Mouse (Mus musculus) heart, adult 11 months (tissue): ENCODE measurements around the gene Klhl7.

ENCODE experiments used
- DNase-seq: peaks from one replicate; pipeline ENCODE4 v3.0.0; 2022

Klhl7 gene

GRCm38 (mm10) chr5:24100106-24100809 is at the start of gene Klhl7:
Gene Klhl7 (plus strand): TSS chr5:24100605.
- DNase-seq, result peak; percentile 99

DNA sequence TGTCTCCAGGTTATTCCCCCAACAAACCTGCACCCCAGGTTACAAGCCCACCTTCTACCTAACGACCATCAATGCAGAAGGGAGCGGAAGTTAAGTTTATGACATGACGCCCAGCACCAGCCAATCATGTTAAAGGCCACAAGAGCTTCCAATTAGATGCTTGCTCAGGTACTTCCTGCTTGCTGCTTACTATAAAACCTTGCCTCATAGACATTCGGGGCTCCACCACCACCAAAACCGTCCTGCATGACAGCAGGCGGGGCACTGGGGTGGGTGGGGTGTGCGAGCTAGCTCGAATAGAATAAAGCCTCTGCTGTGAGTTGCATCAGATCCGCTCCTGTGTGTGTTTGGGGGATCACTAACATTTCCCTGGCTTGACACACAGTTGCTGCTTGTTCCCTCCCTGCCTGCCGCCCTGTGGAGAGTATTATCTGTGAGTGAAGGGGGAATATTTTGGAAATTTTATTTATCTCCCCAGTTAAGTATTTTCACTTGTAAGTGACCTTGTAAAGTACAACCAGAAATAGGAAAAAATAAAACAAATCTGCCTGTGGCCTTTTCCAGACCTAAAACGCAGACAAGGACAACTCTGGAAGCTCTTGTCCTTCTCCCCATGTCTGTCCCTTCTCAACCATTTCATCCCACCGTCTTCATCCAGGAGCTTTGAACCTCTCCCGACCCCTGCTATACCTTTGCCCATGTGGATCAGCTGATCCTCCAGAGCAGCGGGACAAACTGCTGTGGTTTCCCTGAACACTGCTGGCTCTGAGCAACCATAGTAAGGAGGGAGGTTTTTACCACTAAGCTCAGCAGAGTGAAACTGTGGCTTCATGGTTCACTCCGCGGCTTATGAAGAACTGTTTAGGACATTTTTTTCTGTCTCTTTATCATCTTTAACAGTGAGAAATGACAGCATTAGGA is 48.4 kb upstream of the Klhl7 start:
- DNase-seq, result peak; percentile 75

DNA sequence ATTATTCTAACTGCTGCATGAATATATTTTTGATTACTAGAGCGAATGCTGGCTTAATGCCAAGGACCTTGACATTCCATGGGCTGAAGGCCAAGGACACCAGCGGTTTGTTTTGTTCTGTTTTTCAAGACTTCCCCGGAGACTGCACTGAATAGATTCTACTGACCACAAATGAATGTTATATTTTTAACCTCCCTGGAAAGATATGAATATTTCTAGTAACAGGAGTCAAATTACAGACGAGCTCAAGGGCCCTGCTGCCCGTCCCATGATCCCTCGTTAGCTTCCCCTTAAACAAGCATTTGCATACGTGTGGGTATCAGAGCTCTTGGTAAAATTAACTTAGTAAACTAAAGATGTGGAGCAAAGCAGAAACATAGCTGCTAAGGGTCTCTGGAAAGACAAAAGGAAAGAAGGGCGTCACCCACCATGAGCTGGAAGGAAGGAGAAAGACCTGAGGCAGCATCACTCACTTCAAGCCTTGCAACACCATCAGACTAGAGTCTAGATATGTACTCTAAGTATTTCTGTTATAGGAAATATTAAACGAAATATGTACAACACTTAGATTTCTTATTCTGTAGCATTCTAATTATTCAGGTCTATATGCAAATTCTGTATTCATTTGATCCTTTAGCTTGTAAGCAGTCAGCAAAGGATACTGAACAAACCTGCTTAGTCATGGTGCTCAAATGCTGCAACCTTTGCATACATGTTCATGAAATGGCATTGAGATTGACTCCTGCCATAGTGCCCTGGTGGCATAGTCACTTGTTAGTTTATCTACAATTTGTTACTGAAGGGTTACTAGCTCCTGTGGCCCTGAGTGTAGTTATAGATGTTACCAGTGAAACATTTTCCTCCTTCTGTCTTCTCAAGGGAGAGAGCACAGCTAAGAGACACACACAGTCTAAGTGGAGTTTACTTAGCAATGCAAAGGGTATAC is 46.9 kb upstream of the Klhl7 start:
- peak; percentile 96 for DNase-seq

- DNase-seq, result peak; percentile 81
Observed at GRCm38 (mm10) chr5:24054382-24054781, 46.0 kb upstream of the Klhl7 start.

- DNase-seq, result peak; percentile 30
Observed at GRCm38 (mm10) chr5:24056865-24057264, 43.5 kb upstream of the Klhl7 start.

GRCm38 (mm10) chr5:24057592-24057991 is 42.8 kb upstream of the Klhl7 start:
- DNase-seq, result peak; percentile 33

GRCm38 (mm10) chr5:24060949-24061348 is 39.5 kb upstream of the Klhl7 start:
- DNase-seq, result peak; percentile 54

DNA sequence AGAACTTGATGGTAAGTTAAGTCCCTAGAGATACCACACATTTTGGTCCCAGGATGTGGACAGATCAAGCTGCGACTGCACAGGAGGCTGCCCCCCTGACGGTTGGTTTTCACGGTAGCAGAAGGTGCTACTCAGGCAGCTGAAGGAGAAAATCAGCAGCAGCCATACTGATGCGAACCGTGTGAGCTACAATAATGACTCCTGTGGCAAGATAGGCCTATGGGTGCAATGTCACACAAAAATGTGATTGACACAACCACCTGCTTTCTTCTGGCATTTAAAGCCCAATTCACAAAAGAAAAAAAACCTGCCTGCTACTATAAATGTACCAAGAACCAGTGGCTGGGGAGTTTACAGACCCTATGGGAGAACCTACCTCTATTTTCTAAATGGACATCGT is 37.4 kb upstream of the Klhl7 start:
- peak; percentile 64 for DNase-seq

DNA sequence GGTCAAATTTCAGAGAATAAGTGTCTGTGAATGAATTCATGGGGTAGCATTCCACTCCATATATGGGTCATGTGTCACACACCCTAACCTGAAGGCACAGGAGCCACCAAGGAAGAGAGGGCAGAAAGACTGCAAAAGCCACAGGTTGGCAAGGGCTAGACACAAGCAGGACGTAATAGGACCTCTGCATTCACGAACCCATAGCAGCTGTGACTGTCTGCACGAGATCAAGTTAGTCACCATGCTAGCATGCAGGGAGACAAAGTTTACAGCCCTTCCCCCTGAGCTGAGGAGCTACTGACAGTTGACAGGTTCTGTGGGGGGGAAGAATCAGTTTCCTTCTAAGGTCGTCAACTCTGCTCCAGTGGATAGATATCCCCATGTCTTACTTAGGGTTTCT is 36.9 kb upstream of the Klhl7 start:
- DNase-seq, result peak; percentile 59

DNA sequence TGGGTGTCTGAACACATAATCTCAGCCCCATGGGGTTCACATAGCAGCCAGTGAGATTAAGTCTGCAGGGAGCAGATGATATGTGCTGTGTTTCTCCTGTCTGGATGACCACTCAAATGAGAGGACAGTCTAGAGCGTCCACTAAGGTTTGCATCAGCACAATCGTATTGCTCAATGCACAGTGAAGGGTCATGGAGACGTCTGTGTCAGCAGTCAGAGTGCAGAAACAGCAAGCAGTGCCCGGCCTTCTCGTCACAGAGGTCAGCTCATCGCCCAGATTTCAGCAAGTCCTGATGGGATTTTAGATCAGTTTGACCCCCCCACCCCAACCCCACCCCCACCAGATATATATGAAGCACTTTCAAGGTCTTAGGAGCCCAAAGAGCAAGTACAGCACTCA is 31.4 kb upstream of the Klhl7 start:
- peak; percentile 78 for DNase-seq

DNA sequence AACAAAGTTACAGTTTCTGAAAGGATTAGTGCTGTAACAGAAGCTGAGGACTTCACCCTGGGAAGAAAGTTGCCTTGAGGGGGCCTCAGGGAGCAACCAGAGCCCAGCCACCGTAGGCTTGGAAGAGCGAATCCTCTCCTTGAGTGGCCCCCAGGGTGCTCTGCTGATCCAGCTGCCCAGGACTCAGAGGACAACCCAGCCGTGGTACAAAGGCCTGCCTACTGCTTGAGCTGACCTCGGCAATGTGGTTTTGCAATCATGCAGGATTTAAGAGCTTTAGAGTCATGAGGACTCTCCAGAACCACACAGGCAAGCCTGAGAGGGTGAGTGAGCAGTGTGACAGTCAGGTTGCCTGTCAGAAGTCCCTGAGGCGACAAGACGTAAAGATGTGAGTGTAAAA is 28.4 kb upstream of the Klhl7 start:
- DNase-seq, result peak; percentile 65

DNA sequence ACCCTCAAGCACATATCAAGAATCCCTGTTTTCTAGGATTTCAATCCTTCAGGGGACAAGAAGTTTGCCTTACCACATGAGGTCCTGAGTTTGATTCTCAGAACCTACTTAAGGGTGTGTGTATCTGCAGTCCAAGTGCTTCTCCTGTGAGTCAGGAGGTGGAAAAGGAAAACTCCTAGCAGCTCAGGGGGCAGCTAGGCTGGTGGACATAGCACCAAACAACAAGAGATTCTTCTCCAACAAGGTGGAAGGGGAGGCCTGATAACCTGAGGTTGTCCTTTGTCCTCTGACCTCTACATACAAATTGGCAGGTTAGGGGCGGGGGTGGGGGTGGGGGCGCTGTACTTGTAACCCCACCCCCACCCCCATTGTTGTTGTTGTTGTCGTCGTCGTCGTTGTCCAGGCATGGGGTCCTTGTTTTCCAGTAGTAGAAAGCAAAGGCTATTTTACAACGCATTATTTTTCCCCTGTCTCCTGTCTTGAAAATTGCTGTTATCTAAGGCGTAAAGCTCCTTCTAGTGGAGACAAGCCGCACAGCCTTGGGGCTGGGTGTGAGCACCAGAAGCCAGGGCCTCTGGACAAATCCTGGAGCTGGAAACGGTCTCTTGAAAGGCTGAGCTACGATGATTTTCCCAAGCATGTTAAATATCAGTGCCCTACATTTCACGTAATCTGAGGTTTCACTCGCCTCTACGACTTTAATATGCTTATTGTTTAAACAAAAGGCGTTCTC is 23.3 kb upstream of the Klhl7 start:
- peak; percentile 98 for DNase-seq

DNA sequence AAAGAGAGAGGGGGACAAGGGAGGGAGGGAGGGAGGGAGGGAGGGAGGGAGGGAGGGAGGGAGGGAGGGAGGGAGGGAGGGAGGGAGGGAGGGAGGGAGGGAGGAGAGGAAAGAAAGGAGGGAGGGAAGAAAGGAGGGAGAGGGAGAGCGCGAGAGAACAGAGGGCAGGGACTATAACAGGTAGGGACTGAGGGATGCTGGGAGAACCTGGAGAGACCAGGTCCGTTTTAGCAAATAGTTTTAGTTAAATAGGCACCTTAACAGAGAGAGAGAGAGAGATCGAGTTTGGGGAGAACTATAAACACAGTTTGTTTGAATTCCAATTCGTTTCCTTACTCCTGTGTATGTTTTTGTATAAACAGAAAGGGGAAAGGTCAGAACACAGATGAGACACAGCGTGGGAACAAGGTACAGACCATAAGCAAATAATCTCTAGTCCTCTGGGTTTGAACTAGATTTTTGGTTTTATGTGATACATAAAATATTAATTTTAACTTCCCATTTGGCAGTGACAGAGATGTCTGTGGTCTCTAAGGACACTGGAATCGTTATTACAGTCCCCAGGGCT is 22.6 kb upstream of the Klhl7 start:
- DNase-seq, result peak; percentile 29

GRCm38 (mm10) chr5:24078420-24079179 is 21.8 kb upstream of the Klhl7 start:
- DNase-seq, result peak; percentile 62

DNA sequence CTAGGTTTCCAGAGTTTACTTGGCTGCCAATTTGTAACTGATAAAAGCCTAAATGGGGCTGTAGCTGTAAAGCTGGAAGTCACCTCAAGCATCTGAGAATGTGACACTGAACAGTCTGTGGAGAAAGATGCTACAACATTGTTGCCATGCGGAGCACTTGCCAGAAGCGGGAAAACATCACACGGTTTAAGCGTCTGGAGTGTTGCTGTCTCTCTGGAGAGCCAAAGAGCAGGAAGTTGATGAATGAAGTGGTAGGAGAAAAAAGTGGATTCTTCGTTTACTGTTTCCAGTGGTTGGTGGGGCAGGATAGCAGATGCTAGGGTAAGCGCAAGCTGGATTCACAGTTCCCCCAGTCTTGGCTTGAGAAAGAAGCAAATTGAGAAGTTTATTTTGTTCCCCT is 19.6 kb upstream of the Klhl7 start:
- DNase-seq, result no peak

DNA sequence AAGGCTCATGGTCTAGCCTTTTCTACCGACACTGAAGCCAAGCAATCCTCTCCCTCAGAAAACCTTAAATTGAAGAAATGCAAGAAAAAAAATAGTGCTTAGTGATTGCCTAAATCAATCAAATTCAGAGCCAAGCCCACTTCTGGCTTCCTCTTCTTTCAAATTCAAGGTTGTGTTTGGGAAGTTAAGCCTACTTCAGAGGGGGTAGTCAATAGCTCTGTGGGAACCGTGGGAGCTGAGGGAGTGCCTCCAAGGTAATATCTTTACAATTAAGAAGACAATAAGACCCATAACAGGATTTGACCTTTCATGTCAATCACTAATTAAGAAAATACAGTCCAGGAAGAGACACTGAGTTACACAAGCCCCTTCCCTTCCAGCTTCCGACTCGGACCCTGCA is 15.6 kb upstream of the Klhl7 start:
- DNase-seq, result no peak

DNA sequence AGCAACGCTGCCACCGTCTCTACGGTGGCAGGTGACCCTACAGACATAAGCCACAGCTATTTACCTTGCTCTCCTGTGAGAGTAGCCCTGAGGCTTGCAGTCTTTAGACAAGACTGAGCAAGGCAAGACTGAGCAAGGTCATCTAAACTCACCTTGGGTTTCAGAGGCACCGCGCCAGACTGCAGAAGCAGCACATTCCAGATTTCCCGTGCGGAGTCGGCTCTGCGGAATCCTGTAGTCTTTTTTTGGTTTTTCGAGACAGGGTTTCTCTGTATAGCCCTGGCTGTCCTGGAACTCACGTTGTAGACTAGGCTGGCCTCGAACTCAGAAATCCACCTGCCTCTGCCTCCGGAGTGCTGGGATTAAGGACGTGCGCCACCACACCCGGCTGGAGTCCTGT is 14.2 kb upstream of the Klhl7 start:
- DNase-seq, result peak; percentile 64

GRCm38 (mm10) chr5:24086865-24087264 is 13.5 kb upstream of the Klhl7 start:
- DNase-seq, result no peak

DNA sequence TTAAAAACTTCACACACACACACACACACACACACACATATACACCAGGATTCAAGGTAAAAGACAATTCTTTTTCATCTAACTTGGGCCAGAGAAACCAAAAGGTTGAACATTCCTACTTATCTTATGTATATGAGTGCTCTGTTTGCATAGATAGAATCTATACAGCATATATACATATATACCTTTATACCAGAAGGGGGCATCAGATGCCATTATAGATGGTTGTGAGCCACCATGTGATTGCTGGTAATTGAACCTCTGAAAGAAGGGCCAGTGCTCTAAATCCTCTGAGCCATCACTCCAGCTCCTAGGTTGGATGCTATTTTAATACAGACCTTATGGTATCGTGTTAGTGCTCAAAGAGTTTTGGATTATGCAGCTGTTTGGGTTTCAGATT is 12.0 kb upstream of the Klhl7 start:
- peak; percentile 24 for DNase-seq

- DNase-seq, result peak; percentile 72
Observed at GRCm38 (mm10) chr5:24092496-24092895, 7.9 kb upstream of the Klhl7 start.

GRCm38 (mm10) chr5:24095393-24095792 is 5.0 kb upstream of the Klhl7 start:
- DNase-seq, result peak; percentile 71
